Mouse (Mus musculus) MEL (cell line): Measurements from ENCODE around the gene Samd13.

Experiments
- CHD1 ChIP-seq: IDR thresholded peaks from 2 replicates; pipeline ENCODE4 v1.6.1; 2012; ENCODE audit warnings: low read depth, mild to moderate bottlenecking, inconsistent platforms, low read length, improper control_type of control experiment
- CTCF ChIP-seq, 3 experiments: IDR thresholded peaks in 2 of 3; conservative IDR thresholded peaks in 1 of 3; 2 replicates each; pipeline ENCODE4 v1.5.1; 2011 to 2012; ENCODE audit warnings: low read length in 3 of 3, low read depth in 2 of 3, mild to moderate bottlenecking in 2 of 3, improper control_type of control experiment in 1 of 3, inconsistent platforms in 1 of 3, mixed read lengths in 1 of 3, moderate library complexity in 1 of 3; ENCODE audit not compliant: control insufficient read depth in 1 of 3, insufficient read depth in 1 of 3, poor library complexity in 1 of 3, severe bottlenecking in 1 of 3
- EP300 ChIP-seq, 2 experiments: IDR thresholded peaks; 2 replicates each; pipeline ENCODE4 v1.6.1; 2011; ENCODE audit warnings: improper control_type of control experiment in 2 of 2, low read length in 2 of 2, low read depth in 1 of 2, mild to moderate bottlenecking in 1 of 2
- MYC ChIP-seq: IDR thresholded peaks from 2 replicates; pipeline ENCODE4 v1.6.1; 2011; ENCODE audit warnings: low read depth, mild to moderate bottlenecking, low read length, improper control_type of control experiment, moderate library complexity
- POLR2A ChIP-seq, 2 experiments: IDR thresholded peaks; 2 replicates each; pipeline ENCODE4 v1.6.1; 2011 to 2012; ENCODE audit warnings: low read length in 2 of 2, mild to moderate bottlenecking in 2 of 2, control low read depth in 1 of 2, improper control_type of control experiment in 1 of 2, low read depth in 1 of 2, moderate library complexity in 1 of 2; ENCODE audit not compliant: control insufficient read depth in 1 of 2, insufficient read depth in 1 of 2, poor library complexity in 1 of 2
- UBTF ChIP-seq: IDR thresholded peaks from 2 replicates; pipeline ENCODE4 v1.6.1; 2012; ENCODE audit warnings: low read depth, mild to moderate bottlenecking, inconsistent platforms, low read length, improper control_type of control experiment, moderate library complexity, borderline replicate concordance; ENCODE audit not compliant: insufficient read depth
- USF1 ChIP-seq: IDR thresholded peaks from 2 replicates; pipeline ENCODE4 v1.6.1; 2014; ENCODE audit warnings: low read depth, mild to moderate bottlenecking, inconsistent platforms, low read length, improper control_type of control experiment, moderate library complexity

DNA sequence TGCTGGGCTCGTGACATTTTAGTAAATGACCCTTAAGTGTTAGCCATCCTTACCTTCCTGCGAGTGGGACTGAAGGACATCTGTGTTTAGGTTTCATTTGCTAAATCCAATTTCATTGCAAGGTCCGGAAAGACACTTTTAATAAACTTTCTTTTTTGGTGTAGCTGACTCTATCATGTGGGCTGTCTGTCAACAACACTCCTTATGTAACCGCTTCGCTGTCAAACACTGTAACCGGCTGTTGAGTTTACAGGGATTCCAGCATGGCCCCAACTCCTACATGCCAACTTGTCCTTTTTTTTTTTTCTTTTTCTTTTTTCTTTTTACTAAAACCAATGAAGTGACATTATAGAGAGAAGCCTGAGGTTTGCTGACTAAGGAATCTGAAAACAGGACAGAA is 87.0 kb downstream of the Samd13 start:
- no peak for TF ChIP-seq USF1
- TF ChIP-seq MYC: no peak
- TF ChIP-seq UBTF: no peak
- no peak for TF ChIP-seq CTCF (IDR thresholded peaks at IDR 0.05 in 2 of 3, conservative IDR thresholded peaks at IDR 0.05 in 1 of 3; ENCODE audit: control insufficient read depth in 1 of 3, insufficient read depth in 1 of 3, low read depth in 2 of 3, low read length in 3 of 3, poor library complexity in 1 of 3, severe bottlenecking in 1 of 3)
- no peak for TF ChIP-seq POLR2A (IDR thresholded peaks at IDR 0.05; ENCODE audit: control insufficient read depth in 1 of 2, insufficient read depth in 1 of 2, low read depth in 1 of 2, low read length in 2 of 2, poor library complexity in 1 of 2)
- TF ChIP-seq EP300 (IDR thresholded peaks at IDR 0.05; ENCODE audit: low read depth in 1 of 2, low read length in 2 of 2): no peak
- no peak for TF ChIP-seq CHD1
